17 mouse cellular contexts compared by ENCODE assay signal in genomic region chr16:36111486-36111885, GRCm38 (mm10). TPM values are rescaled to one million over a fixed set of nuclear protein-coding genes. Genes with fewer than 3 reads are reported as not detected.
"Had no signal": no experiment of that assay in that cellular context is flagged by ENCODE, and none has a peak within 500 bp of the region (broad histone marks: within the 10 kb centered on the region; RNA-seq: fewer than 3 reads in every experiment).

No protein-coding gene starts in this region.

RNA-seq across cellular contexts. Expression of gene Csta1, which starts 19.6 kb away (rescaled TPM):
- polyA plus RNA-seq: gonadal fat pad, adult 2 months; heart, embryonic 10.5 days; heart, embryonic 12.5 days; heart, embryonic 14.5 days; heart, embryonic 16.5 days; hindbrain, embryonic 10.5 days; hindbrain, embryonic 12.5 days; hindbrain, embryonic 14.5 days; hindbrain, embryonic 16.5 days; kidney, embryonic 14.5 days; liver, embryonic 11.5 days; liver, embryonic 13.5 days; liver, embryonic 15.5 days; liver, postnatal 0 days had no signal

RNA-seq across cellular contexts. Expression of gene Stfa2l1, which starts 45.1 kb away (rescaled TPM):
- polyA plus RNA-seq: gonadal fat pad, adult 2 months; heart, embryonic 10.5 days; heart, embryonic 12.5 days; hindbrain, embryonic 10.5 days; hindbrain, embryonic 12.5 days; hindbrain, embryonic 14.5 days; hindbrain, embryonic 16.5 days; inflammation-experienced regulatory T-cells, adult 6 months; kidney, embryonic 14.5 days; limb, embryonic 10.5 days; limb, embryonic 12.5 days had no signal
